Mouse (Mus musculus) E14TG2a.4 (cell line): ENCODE results near the gene Tac4.

Experiments used
- CTCF ChIP-seq: conservative IDR thresholded peaks from 2 replicates; pipeline ENCODE4 v1.5.1; 2014; ENCODE audit warnings: low read length
- NANOG ChIP-seq: IDR thresholded peaks from 2 replicates; pipeline ENCODE4 v1.6.1; 2014; ENCODE audit warnings: borderline replicate concordance, low read length, mixed read lengths
- POU5F1 ChIP-seq: IDR thresholded peaks from 2 replicates; pipeline ENCODE4 v1.6.1; 2014; ENCODE audit warnings: low read length, borderline replicate concordance

DNA sequence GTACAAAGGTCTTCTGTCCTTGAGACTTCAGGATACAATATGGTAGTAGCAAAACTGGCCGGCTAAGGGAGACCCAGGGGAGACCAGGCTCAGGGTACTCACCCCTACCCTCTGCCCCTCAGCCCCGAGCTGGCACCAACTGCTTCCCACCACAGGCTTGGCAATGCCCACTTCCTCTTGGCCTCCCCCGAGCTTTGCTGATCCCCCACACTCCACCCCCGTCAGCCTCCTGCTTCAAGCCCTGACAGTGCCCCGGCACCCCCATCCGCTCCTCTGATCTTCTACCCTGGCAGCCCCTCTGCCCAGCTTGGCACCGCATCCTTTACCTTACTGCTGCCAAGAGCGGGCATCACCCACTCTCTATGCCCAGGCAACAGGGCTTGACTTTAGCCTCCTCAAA lies 7.2 kb upstream of the Tac4 start:
- TF ChIP-seq CTCF: no peak
- TF ChIP-seq POU5F1: no peak
- no peak for TF ChIP-seq NANOG
